Mouse (Mus musculus) hematopoietic multipotent progenitor cell, adult 10-12 weeks (in vitro differentiated cells): ENCODE data around the gene Fam155a. TPM values are rescaled to one million over a fixed set of nuclear protein-coding genes. Genes with fewer than 3 reads are reported as not detected.

Source experiments
- polyA plus RNA-seq: library from polyadenylated mRNA; stranded (reverse); fragments of >175 nt; gene quantifications from 2 replicates; pipeline ENCODE4 v1.2.3, GENCODE M21; 2012; ENCODE audit warnings: low replicate concordance

Fam155a gene
- polyA plus RNA-seq: not detected in 2 replicates

GRCm38 (mm10) chr8:9770999-9771605 is at the start of gene Fam155a:
Gene Fam155a, minus strand, starts transcription at chr8:9771161.

Other genes starting within 250 kb of the Fam155a start
- gene Gm10217, start 93.1 kb upstream of the Fam155a start, polyA plus RNA-seq: not detected in 2 replicates
- 0.65 and 1.2 TPM in 2 replicates for gene Lig4, start 206.5 kb upstream of the Fam155a start, polyA plus RNA-seq
- gene Abhd13, start 206.5 kb upstream of the Fam155a start, polyA plus RNA-seq: 2.0 and 2.3 TPM in 2 replicates
- 1.3 TPM in 2 replicates for gene Tnfsf13b, start 235.3 kb upstream of the Fam155a start, polyA plus RNA-seq